Mouse (Mus musculus): Measurements from ENCODE around the gene Atmin. TPM values are rescaled to one million over a fixed set of nuclear protein-coding genes. Genes with fewer than 3 reads are reported as not detected.

Gene Atmin
- polyA plus RNA-seq, 1 experiment from 2014 or later = 13.0 TPM

DNA sequence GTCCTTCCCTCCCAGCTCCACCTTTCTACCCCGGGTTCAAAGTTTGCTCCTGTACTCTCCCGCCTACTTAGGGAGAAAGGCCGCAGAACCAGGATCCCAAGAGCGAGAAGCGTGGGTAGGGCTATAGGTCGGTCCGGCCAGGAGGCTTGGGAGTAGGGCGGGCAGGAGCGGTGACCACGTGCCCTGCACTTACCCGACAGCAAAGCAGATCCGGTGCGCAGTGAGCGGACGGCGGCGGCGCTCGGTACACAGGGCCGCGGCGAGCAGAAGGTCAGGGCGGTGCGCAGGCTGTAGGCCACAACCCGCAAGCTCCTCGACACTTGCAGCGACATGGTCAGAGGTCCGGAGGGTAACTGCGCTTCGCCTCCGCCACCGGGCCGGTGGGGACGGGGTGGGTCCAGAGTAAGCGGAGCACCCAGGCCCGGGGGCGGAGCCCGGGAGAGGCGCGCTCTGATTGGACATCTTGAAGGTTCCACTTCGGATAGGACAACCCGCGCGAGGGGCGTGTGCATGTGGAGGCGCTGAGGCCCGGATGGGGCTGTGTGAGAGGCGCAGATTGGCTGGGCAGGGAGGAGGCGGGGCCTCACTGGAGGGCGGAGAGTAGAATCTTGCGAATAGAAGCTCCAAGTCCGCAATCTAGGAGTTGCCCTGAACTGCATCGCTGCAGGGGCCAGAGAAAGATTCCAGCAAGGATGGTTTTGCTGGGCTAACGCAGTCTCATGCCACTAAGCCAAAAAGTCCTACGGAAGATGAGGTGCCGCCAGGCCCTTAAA is 50.1 kb downstream of the Atmin start, which contains the start of gene Gcsh:
Gene Gcsh, minus strand, starts transcription at position 443 of the 773 bp plus-strand sequence.
- Histone ChIP-seq H3K9me3 (replicated peaks) (no peaks in the 10 kb centered on the region), H3K9ac (peak within 1 kb of the TSS; percentile 71), H3K27me3 (no peaks in the 10 kb centered on the region), H3K4me2 (peak within 1 kb of the TSS; percentile 90), H3K4me3 (peak within 1 kb of the TSS; percentile 60), H3K27ac (no peak within 1 kb of the TSS), H3K4me1 (peaks cover 15% of the 10 kb centered on the region), H3K36me3 (ENCODE audit: poor library complexity, severe bottlenecking) (no peaks in the 10 kb centered on the region)
- under 1% methylated on average over 56 of the region's 56 CpGs for WGBS
- peak; percentile 100 for ATAC-seq

GRCm38 (mm10) chr8:116994016-116994716 is 51.0 kb downstream of the Atmin start:
- Histone ChIP-seq H3K4me1 (peaks cover 15% of the 10 kb centered on the region), H3K9me3 (replicated peaks) (no peaks in the 10 kb centered on the region), H3K27ac (no peak overlapping the region), H3K9ac (peak overlapping the region; percentile 62), H3K27me3 (no peaks in the 10 kb centered on the region), H3K4me2 (peak overlapping the region; percentile 90), H3K4me3 (peak overlapping the region; percentile 60), H3K36me3 (ENCODE audit: poor library complexity, severe bottlenecking) (no peaks in the 10 kb centered on the region)
- WGBS = 63% methylated on average over 11 of the region's 11 CpGs
- no peak for ATAC-seq

Other genes starting within 250 kb of the Atmin start
- gene Cdyl2, start 210.4 kb upstream of the Atmin start, polyA plus RNA-seq (2015; fragmentation: Nextera tagmentation; extraction: Ambion mirVana) = 7.0 and 8.5 TPM in 2 replicates
- 58.6 and 67.6 TPM in 2 replicates for gene Cmc2, start 21.9 kb upstream of the Atmin start, polyA plus RNA-seq (2015; fragmentation: Nextera tagmentation; extraction: Ambion mirVana)
- 33.1 and 35.4 TPM in 2 replicates for gene Cenpn, start 21.7 kb upstream of the Atmin start, polyA plus RNA-seq (2015; fragmentation: Nextera tagmentation; extraction: Ambion mirVana)
- gene 1700030J22Rik, start 35.6 kb downstream of the Atmin start, polyA plus RNA-seq (2015; fragmentation: Nextera tagmentation; extraction: Ambion mirVana) = 3.9 and 4.1 TPM in 2 replicates
- 111 and 120 TPM in 2 replicates for gene Gcsh, start 50.1 kb downstream of the Atmin start, polyA plus RNA-seq (2015; fragmentation: Nextera tagmentation; extraction: Ambion mirVana)
- 0.04 TPM in 1 of 2 replicates, not detected in the other for gene Pkd1l2, start 139.1 kb downstream of the Atmin start, polyA plus RNA-seq (2015; fragmentation: Nextera tagmentation; extraction: Ambion mirVana)
- not detected in 2 replicates for gene Bco1, start 152.5 kb downstream of the Atmin start, polyA plus RNA-seq (2015; fragmentation: Nextera tagmentation; extraction: Ambion mirVana)
- gene Gan, start 214.7 kb downstream of the Atmin start, polyA plus RNA-seq (2015; fragmentation: Nextera tagmentation; extraction: Ambion mirVana) = 2.8 and 3.9 TPM in 2 replicates

All from forebrain, embryonic 13.5 days (tissue).